In genomic region chr15:7082901-7083300, GRCm38 (mm10) we compare ENCODE assay signal across 28 mouse cellular contexts. TPM values are rescaled to one million over a fixed set of nuclear protein-coding genes. Genes with fewer than 3 reads are reported as not detected.
"Had no signal": no experiment of that assay in that cellular context is flagged by ENCODE, and none has a peak within 500 bp of the region (broad histone marks: within the 10 kb centered on the region; RNA-seq: fewer than 3 reads in every experiment).

No protein-coding gene starts in this region.

- H3K27ac ChIP-seq: embryonic facial prominence, embryonic 10.5 days; embryonic facial prominence, embryonic 12.5 days; embryonic facial prominence, embryonic 13.5 days; embryonic facial prominence, embryonic 15.5 days; forebrain, embryonic 10.5 days; forebrain, embryonic 12.5 days; forebrain, embryonic 13.5 days; forebrain, embryonic 15.5 days; gastrocnemius, adult 2 months; heart, adult 2 months had no signal

- H3K27me3 ChIP-seq: embryonic facial prominence, embryonic 12.5 days; embryonic facial prominence, embryonic 15.5 days; forebrain, embryonic 13.5 days; forebrain, embryonic 15.5 days had no signal

- H3K9ac ChIP-seq: embryonic facial prominence, embryonic 12.5 days; embryonic facial prominence, embryonic 13.5 days; embryonic facial prominence, embryonic 15.5 days; forebrain, embryonic 12.5 days; forebrain, embryonic 13.5 days; forebrain, embryonic 15.5 days; forebrain, postnatal 0 days had no signal

- ATAC-seq: forebrain, embryonic 13.5 days; forebrain, embryonic 14.5 days; forebrain, embryonic 15.5 days; forebrain, embryonic 16.5 days; forebrain, postnatal 0 days had no signal

- H3K4me1 ChIP-seq: forebrain, embryonic 13.5 days had no signal

- H3K36me3 ChIP-seq: embryonic facial prominence, embryonic 10.5 days; embryonic facial prominence, embryonic 12.5 days; embryonic facial prominence, embryonic 13.5 days; embryonic facial prominence, embryonic 15.5 days; forebrain, embryonic 10.5 days; forebrain, embryonic 12.5 days; forebrain, embryonic 15.5 days had no signal

- H3K9me3 ChIP-seq: embryonic facial prominence, embryonic 10.5 days; embryonic facial prominence, embryonic 12.5 days; embryonic facial prominence, embryonic 13.5 days; embryonic facial prominence, embryonic 15.5 days; forebrain, embryonic 10.5 days; forebrain, embryonic 12.5 days; forebrain, embryonic 13.5 days; forebrain, embryonic 15.5 days had no signal

- DNase-seq: cerebellum, adult 2 months; cerebellum, adult 8-10 months; cerebellum, adult 9-10 months; cerebellum, adult 9-11 months; cerebellum, postnatal 10 days; cerebellum, postnatal 14 days; cerebellum, postnatal 25 days; cerebellum, postnatal 36 days; embryo, embryonic 11 days; forebrain, postnatal 0 days; gastrocnemius, adult 2 months; gastrocnemius, postnatal 10 days; gastrocnemius, postnatal 14 days; gastrocnemius, postnatal 25 days; gastrocnemius, postnatal 36 days; heart, adult 18-20 months; heart, adult 2 months had no signal

- H3K4me2 ChIP-seq: embryonic facial prominence, embryonic 12.5 days; embryonic facial prominence, embryonic 13.5 days; embryonic facial prominence, embryonic 15.5 days; forebrain, embryonic 12.5 days; forebrain, embryonic 13.5 days; forebrain, embryonic 15.5 days had no signal

- H3K4me3 ChIP-seq: embryonic facial prominence, embryonic 10.5 days; embryonic facial prominence, embryonic 12.5 days; embryonic facial prominence, embryonic 13.5 days; embryonic facial prominence, embryonic 15.5 days; erythroblast, embryonic 14.5 days; forebrain, embryonic 10.5 days; forebrain, embryonic 12.5 days; forebrain, embryonic 13.5 days; forebrain, embryonic 15.5 days; gastrocnemius, adult 2 months; heart, adult 2 months had no signal

RNA-seq across cellular contexts. Expression of gene Lifr, which starts 7.5 kb away (rescaled TPM):
- polyA plus RNA-seq: erythroblast, embryonic 14.5 days had no signal
